29 mouse cellular contexts compared by ENCODE assay signal in the genomic region with DNA sequence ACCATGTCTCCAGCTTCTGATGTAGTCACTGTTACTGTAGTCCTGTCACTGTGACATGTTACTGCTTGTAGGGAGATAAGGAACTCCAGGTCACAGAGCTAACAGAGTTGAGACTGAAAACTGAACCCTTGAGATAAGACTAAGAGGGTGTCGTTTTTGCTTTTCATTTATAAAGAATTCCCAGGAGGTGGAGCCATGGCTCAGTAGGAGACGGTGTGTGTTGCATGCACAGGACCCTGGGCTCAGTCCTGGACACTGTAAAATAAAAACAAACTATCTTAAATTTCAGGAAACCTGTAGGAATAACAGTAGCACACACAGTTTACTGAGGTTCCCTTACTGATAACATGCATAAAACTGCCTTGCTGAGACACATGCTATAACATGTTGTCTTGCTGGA. TPM values are rescaled to one million over a fixed set of nuclear protein-coding genes. Genes with fewer than 3 reads are reported as not detected.
DNase-seq lines count a peak whose midpoint lies in the region; ATAC-seq and TF ChIP-seq lines count a peak whose summit lies in the region.
"Had no signal": no experiment of that assay in that cellular context is flagged by ENCODE, and none has a peak within 500 bp of the region (broad histone marks: within the 10 kb centered on the region; RNA-seq: fewer than 3 reads in every experiment).

No protein-coding gene starts in this region.

- H3K27ac ChIP-seq in kidney, postnatal 0 days, result no peak overlapping the region
- H3K27ac ChIP-seq in lung, postnatal 0 days (ENCODE audit: low read length), result no peak overlapping the region
- H3K27ac ChIP-seq: heart, embryonic 15.5 days; hindbrain, embryonic 13.5 days; limb, embryonic 13.5 days had no signal

- DNase-seq in kidney, postnatal 0 days (ENCODE audit: low spot score), result peak; percentile 50
- DNase-seq in kidney, postnatal 25 days, result no peak
- peak; percentile 43 for DNase-seq in lung, postnatal 0 days (ENCODE audit: low spot score)
- no peak for DNase-seq in lung, postnatal 4 days
- DNase-seq in Patski (ENCODE audit: low read depth, low spot score), result no peak
- DNase-seq: adrenal gland, postnatal 10 days; cerebellum, adult 9-10 months; gastrocnemius, postnatal 25 days; heart, postnatal 36 days; layer of hippocampus, adult 9-11 months; lung, adult 2 months had no signal

- POLR2A ChIA-PET in Patski (lab: Charles Lee), result no interaction called here

- no peak overlapping the region for H3K4me3 ChIP-seq in kidney, postnatal 0 days (replicated peaks; ENCODE audit: low read depth, low read length)
- H3K4me3 ChIP-seq in lung, postnatal 0 days (ENCODE audit: low read depth, low read length), result no peak overlapping the region
- H3K4me3 ChIP-seq: embryonic facial prominence, embryonic 10.5 days; heart, embryonic 15.5 days; hindbrain, embryonic 13.5 days; limb, embryonic 13.5 days; megakaryocyte, embryonic 14.5 days had no signal

- no peaks in the 10 kb centered on the region for H3K9me3 ChIP-seq in kidney, postnatal 0 days (replicated peaks; ENCODE audit: low read length)
- no peaks in the 10 kb centered on the region for H3K9me3 ChIP-seq in lung, postnatal 0 days (ENCODE audit: low read length)
- H3K9me3 ChIP-seq: embryonic facial prominence, embryonic 10.5 days; heart, embryonic 15.5 days; hindbrain, embryonic 13.5 days; limb, embryonic 13.5 days; megakaryocyte, embryonic 14.5 days had no signal

- 16% methylated on average over 2 of the region's 2 CpGs for WGBS in kidney, postnatal 0 days
- WGBS in lung, postnatal 0 days, result 2% methylated on average over 2 of the region's 2 CpGs

- H3K27me3 ChIP-seq in kidney, postnatal 0 days (ENCODE audit: insufficient read depth, low read length), result no peaks in the 10 kb centered on the region
- no peaks in the 10 kb centered on the region for H3K27me3 ChIP-seq in lung, postnatal 0 days (replicated peaks; ENCODE audit: insufficient read depth, low read length)
- no peaks in the 10 kb centered on the region for H3K27me3 ChIP-seq in Patski
- H3K27me3 ChIP-seq: limb, embryonic 13.5 days had no signal

- in situ Hi-C loops in Patski (cut with MboI; ENCODE audit: low pct_unique_long_range_greater_than_20kb), result loop anchor here (25.0 kb wide), 1 partner anchor 964 kb away; no protein-coding TSS in a partner anchor

- H3K36me3 ChIP-seq in kidney, postnatal 0 days (ENCODE audit: insufficient read depth, low read length), result no peaks in the 10 kb centered on the region
- H3K36me3 ChIP-seq in lung, postnatal 0 days (ENCODE audit: insufficient read depth, low read length), result no peaks in the 10 kb centered on the region
- H3K36me3 ChIP-seq: embryonic facial prominence, embryonic 10.5 days; heart, embryonic 15.5 days; hindbrain, embryonic 13.5 days; limb, embryonic 13.5 days had no signal

- H3K4me2 ChIP-seq in kidney, postnatal 0 days (ENCODE audit: low read length), result no peak overlapping the region
- H3K4me2 ChIP-seq in lung, postnatal 0 days (replicated peaks; ENCODE audit: low read depth, low read length), result no peak overlapping the region
- H3K4me2 ChIP-seq: heart, embryonic 15.5 days; hindbrain, embryonic 13.5 days; limb, embryonic 13.5 days had no signal

- H3K4me1 ChIP-seq in kidney, postnatal 0 days (replicated peaks; ENCODE audit: insufficient read depth, low read length), result no peaks in the 10 kb centered on the region
- H3K4me1 ChIP-seq in lung, postnatal 0 days (ENCODE audit: insufficient read depth, low read depth, low read length), result no peaks in the 10 kb centered on the region; the same call in 1 of the 2 replicates
- H3K4me1 ChIP-seq: limb, embryonic 13.5 days had no signal

- peak; percentile 55 for TF ChIP-seq CTCF in kidney, postnatal 0 days (IDR thresholded peaks at IDR 0.05; ENCODE audit: low read depth)
- peak; percentile 40 for TF ChIP-seq CTCF in lung, postnatal 0 days (IDR thresholded peaks at IDR 0.05)
- peak; percentile 21 for TF ChIP-seq CTCF in Patski (IDR thresholded peaks at IDR 0.05)

- no peak for TF ChIP-seq EP300 in lung, postnatal 0 days (IDR thresholded peaks at IDR 0.05)

- H3K9ac ChIP-seq in kidney, postnatal 0 days (ENCODE audit: low read depth, low read length), result no peak overlapping the region
- no peak overlapping the region for H3K9ac ChIP-seq in lung, postnatal 0 days (replicated peaks; ENCODE audit: low read depth)
- H3K9ac ChIP-seq: heart, embryonic 15.5 days; hindbrain, embryonic 13.5 days; limb, embryonic 13.5 days had no signal

- ATAC-seq in kidney, postnatal 0 days (replicated peaks; ENCODE audit: low FRiP score, low read depth), result no peak
- peak; percentile 34 for ATAC-seq in lung, postnatal 0 days
- ATAC-seq in Patski, result no peak
- ATAC-seq in megakaryocyte progenitor cell, adult 5-6 weeks (replicated peaks; ENCODE audit: poor library complexity), result peak; percentile 40; the same call in 1 of the 2 replicates
- ATAC-seq in inflammation-experienced regulatory T-cells, adult 6 months, result no peak
- ATAC-seq: forebrain, embryonic 16.5 days had no signal

- CTCF ChIA-PET in Patski (lab: Charles Lee), result no interaction called here

RNA-seq across cellular contexts. Expression of gene Gm17364, which starts 24.8 kb away (rescaled TPM):
- polyA plus RNA-seq in kidney, postnatal 0 days (2015; fragmentation: Nextera tagmentation; extraction: Ambion mirVana), result not detected in 2 replicates
- polyA plus RNA-seq in lung, postnatal 0 days (2015; fragmentation: Nextera tagmentation; extraction: Ambion mirVana), result not detected in 2 replicates
- not detected for polyA plus RNA-seq in Patski (2021)
- not detected in 2 replicates for total RNA-seq in megakaryocyte progenitor cell, adult 5-6 weeks (2015)
- not detected in 2 replicates for total RNA-seq in megakaryocyte progenitor cell, adult 5-6 weeks (2017)
- polyA plus RNA-seq in inflammation-experienced regulatory T-cells, adult 6 months (2017; shearing (Covaris generic)), result not detected
- total RNA-seq: adrenal gland, postnatal 10 days; gastrocnemius, postnatal 25 days; heart, adult 8-10 months; heart, postnatal 36 days; left cerebral cortex, adult 18-20 months; left cerebral cortex, postnatal 25 days; MEL; neutrophil, adult 5-6 weeks had no signal
- polyA plus RNA-seq: C2C12; embryonic facial prominence, embryonic 10.5 days; forebrain, embryonic 16.5 days; heart, embryonic 15.5 days; hindbrain, embryonic 13.5 days; kidney, embryonic 14.5 days; large intestine, adult 2 months; limb, embryonic 13.5 days; lung, adult 2 months; small intestine, adult 2 months; thymus, postnatal 0 days had no signal

RNA-seq across cellular contexts. Expression of gene Smim13, which starts 48.9 kb away (rescaled TPM):
- 9.4 and 10.3 TPM in 2 replicates for polyA plus RNA-seq in kidney, postnatal 0 days (2015; fragmentation: Nextera tagmentation; extraction: Ambion mirVana)
- polyA plus RNA-seq in lung, postnatal 0 days (2015; fragmentation: Nextera tagmentation; extraction: Ambion mirVana), result 8.2 and 9.0 TPM in 2 replicates
- 10.8 TPM for polyA plus RNA-seq in Patski (2021)
- 16.0 and 18.7 TPM in 2 replicates for total RNA-seq in megakaryocyte progenitor cell, adult 5-6 weeks (2015)
- total RNA-seq in megakaryocyte progenitor cell, adult 5-6 weeks (2017), result 11.9 and 12.8 TPM in 2 replicates
- 1 to 10 TPM; 2.3 to 4.8 (median 3.1) TPM for polyA plus RNA-seq in inflammation-experienced regulatory T-cells, adult 6 months (2017; shearing (Covaris generic))

Comparison
In these comparisons a context has a peak if more than half of its experiments do, and no peak if none do; other contexts are left out.
1. DNase-seq: peak in kidney, postnatal 0 days (single experiment) and lung, postnatal 0 days (single experiment); none in kidney, postnatal 25 days (0 of 2), lung, postnatal 4 days (0 of 2) and Patski (single experiment).
2. ATAC-seq: peak in lung, postnatal 0 days (single experiment) and megakaryocyte progenitor cell, adult 5-6 weeks (single experiment); none in kidney, postnatal 0 days (single experiment), Patski (single experiment) and inflammation-experienced regulatory T-cells, adult 6 months (single experiment).
3. Peak in every context shown above with its lines, with median percentiles within 50 percentile points of each other: CTCF ChIP-seq.